Mouse (Mus musculus) kidney, adult 2 months (tissue): ENCODE data around the gene Nptx2.

Experiments
- CTCF ChIP-seq: fragments of 200-500 bp; conservative IDR thresholded peaks from 2 replicates; pipeline ENCODE4 v1.5.1; 2011; ENCODE audit warnings: low read depth, mild to moderate bottlenecking, control low read depth, low read length, moderate library complexity, mixed read lengths; ENCODE audit not compliant: insufficient read depth, insufficient read length
- POLR2A ChIP-seq: fragments of 200-500 bp; IDR thresholded peaks from one replicate; pipeline ENCODE4 v1.6.1; 2011; ENCODE audit warnings: low read depth, low read length, control low read depth

DNA sequence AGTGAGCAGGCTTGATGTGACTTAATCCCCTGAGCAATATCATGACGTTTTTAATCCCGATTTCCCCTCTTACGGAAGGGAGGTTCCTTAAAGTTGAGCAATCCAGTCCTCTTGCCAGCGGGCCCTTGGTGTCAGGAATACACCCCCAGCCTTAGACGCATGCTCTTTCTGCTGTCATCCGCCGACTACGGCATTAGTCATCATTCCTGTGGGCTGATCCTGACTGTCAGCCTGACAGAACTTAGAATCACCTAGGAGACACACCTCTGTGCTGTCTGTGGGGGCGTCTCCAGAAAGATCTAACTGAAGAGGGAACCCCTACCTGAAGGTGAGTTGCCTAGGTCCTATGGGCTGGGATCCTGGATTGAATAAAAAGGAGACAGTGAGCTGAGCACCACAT lies 49.1 kb downstream of the Nptx2 start:
- TF ChIP-seq CTCF (no peak), POLR2A (no peak)
